Mouse (Mus musculus) adrenal gland, adult 18-20 months (tissue): Measurements from ENCODE around the gene Gm15294. TPM values are rescaled to one million over a fixed set of nuclear protein-coding genes. Genes with fewer than 3 reads are reported as not detected.

Experiments used
- DNase-seq, 2 experiments: peaks; one replicate each; pipeline ENCODE4 v3.0.0; 2021 to 2022; ENCODE audit warnings: low spot score in 2 of 2
- long read RNA-seq, 2 experiments: library from polyadenylated mRNA; stranded (forward); transcript quantifications; one replicate each; pipeline ENCODE4 v2.0.0; 2021
- total RNA-seq, 2 experiments: library from RNA; stranded (reverse); gene quantifications; 1 replicate in 1 of 2; 2 replicates in 1 of 2; pipeline ENCODE4 v1.2.3; 2021

Gm15294 gene
- not detected for total RNA-seq
- long read RNA-seq, experiment 1, result 0 reads
- long read RNA-seq, experiment 2, result 0 reads

DNA sequence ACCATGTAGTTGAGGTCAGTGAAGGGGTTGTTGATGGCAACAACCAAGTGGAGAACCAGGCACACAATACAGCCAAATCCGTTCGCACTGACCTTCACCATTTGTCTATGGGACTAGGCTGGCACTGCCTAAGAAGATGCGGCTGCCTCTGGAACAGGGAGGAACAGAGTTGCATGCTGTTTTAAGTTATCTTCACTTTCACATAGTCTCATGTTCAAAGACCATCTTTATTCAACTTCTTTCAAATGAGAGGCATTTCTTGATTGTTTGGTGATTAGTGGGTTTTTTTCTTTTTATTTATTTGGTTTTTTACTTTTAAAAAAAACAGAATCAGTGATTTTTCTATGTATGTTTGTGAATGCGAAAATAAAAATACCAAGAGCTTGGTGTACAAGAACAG, at the start of gene Gm15294:
TSS of gene Gm15294 (minus strand) at position 101 of the 400 bp plus-strand sequence.
- DNase-seq, result no peak

DNA sequence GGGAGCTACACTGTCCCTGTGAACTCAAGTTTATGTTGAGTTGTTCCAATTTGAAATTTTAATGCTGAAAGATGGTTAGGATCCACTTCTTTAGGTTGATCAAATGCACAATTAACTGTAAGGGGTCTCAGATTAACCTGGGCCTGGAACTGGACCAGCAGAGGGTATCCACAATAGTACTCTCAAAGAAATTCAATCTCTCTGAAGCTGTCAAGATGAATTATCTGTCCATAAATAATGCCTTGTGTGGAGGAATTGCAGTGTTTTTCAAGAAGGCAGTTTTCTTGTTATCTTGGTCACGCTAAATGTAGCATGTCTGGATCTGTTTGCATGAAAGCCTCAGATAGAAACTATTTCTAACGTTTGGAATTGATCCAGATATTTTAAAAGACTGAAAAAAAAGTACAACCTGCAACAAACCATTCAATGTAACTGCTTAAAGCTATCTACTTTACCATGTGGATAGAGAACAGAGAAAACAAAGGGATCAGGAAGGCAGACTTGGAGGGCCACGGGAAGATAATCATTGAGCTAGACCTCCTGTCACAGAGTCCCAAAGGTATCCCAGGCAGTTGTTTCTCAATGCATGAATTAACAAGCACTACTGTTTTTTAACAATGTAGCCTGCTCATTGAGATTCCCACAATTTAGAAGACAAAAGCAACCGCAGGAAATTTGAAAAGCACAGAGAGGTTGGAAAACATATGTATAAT, 9.5 kb upstream of the Gm15294 start:
- no peak for DNase-seq

- no peak for DNase-seq
Measured at GRCm38 (mm10) chrX:141874024-141874423, 1.0 kb downstream of the Gm15294 start.

DNA sequence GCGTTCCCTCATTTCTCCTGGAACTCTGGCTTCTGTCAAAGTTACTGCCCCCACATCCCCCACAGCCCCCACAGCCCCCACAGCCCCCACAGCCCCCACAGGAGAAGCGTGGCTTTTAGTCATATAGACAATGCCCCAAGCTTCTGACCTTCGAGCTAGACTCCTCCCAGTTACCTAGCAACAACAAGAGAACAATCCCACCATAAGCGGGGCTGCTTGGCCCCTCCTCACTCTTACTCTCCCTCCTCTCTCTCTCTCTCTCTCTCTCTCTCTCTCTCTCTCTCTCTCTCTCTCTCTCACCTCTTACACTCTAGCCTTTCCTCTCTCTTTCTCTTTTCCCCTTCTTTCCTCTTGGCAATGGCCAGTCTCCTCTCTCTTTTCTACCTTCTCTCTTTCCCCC, 1.4 kb downstream of the Gm15294 start:
- DNase-seq, result no peak

- DNase-seq, result no peak
Measured at GRCm38 (mm10) chrX:141855684-141856396, 19.2 kb downstream of the Gm15294 start.

Other genes starting within 250 kb of the Gm15294 start
- not detected for gene Irs4, start 150.0 kb downstream of the Gm15294 start, total RNA-seq